Mouse (Mus musculus) cerebral cortex, adult 2 months (tissue): ENCODE results near the gene Rab4b.

Experiments used
- WGBS: fragments of 180-500 bp; shearing (Covaris S2); methylation state at CpG from one replicate; pipeline ENCODE4 v1.1.7; 2018; 5-methylcytosine and 5-hydroxymethylcytosine counted together

Rab4b gene

DNA sequence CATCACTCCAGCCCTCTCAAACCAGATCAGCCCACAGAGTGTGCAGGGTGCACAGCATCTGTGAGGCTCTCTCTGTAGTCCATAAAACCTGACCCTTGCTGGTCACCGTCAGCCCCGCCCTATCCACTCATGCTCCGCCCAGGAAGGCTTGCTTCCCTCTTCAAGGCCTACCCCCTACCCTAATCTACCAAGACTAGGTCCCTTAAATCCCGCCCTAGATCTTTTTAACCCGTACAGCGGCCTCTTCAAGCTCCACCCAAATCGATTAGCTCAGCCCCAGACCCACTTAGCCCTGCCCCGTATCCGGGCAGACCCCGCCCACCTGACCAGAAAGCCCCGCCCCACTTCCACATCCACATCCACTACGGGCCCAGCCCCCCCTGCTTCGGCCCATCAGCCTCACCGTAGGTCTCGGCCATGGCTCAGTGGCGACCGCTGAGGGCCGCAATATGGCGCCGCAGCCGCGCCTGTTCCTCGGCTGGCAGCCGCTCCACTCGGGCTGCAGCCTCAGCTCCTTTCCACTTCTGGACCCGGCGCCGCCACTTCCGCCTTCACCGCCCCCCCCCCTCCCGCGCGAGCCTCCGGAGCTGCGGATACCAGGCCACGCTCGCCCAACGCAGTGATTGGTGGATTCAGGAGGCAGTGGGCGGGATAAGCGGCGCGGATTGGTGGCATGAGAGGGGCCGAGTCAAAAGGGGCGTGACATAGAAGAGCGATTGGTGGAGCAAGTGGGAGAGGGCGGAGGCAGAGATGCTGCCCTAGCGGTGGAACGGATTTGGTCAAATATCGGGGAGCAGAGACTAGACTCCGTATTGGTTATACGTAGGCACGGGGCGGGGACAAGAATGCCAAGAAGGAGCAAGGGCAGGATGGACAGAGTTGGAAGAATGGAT is at the start of gene Rab4b:
Gene Rab4b, minus strand, starts transcription at position 573 of the 893 bp plus-strand sequence.
- WGBS = 1% methylated on average over 53 of the region's 53 CpGs

DNA sequence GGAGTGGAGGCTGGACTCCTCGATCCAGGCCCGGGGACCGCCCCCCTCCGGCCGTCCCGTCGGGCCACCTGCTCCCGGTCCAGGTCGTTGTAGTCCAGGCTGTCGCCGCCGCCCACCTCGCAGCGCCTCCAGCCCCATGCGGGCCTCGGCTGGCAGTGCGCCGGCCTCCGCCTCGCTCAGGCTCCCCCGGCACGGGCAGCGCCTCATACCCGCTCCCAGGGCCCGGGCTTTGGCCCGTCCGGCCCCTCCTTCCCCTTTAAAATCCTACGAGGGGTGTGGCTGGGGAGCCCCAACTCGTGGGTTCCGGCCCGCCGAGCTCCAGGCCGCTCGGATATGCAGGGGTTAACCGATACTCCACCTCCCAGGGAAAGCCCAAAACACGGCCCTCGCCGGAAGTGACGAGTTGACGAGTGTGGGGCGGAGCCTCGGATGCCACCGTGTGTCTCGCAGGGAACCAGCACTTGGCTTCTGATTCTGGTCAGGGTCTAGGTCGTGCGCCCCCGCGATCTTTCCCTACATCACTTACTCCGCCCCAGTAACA is 49.7 kb upstream of the Rab4b start, which contains the start of gene Itpkc:
Gene Itpkc, minus strand, starts transcription at position 381 of the 541 bp plus-strand sequence.
- under 1% methylated on average over 49 of the region's 49 CpGs for WGBS

DNA sequence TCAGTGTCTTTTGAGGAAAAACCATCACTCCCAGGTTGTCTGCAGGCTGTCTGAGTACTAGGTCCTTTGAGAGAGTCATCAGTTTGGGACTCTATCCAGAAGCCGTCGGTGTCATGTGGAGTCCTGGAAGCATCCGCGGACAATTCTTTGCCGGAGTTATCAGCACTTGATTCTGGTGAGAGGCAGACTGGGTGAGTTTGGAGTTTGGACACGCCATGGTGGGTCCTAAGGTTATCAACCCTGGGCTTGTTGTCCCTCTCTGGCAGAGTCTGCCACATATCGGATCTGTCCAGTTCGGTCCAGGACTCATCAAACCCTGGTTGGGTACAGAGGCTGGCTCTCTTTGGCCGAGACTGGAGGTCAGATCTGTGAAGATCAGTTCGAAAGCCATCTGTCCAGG is 49.0 kb upstream of the Rab4b start:
- 1% methylated on average over 10 of the region's 10 CpGs for WGBS

DNA sequence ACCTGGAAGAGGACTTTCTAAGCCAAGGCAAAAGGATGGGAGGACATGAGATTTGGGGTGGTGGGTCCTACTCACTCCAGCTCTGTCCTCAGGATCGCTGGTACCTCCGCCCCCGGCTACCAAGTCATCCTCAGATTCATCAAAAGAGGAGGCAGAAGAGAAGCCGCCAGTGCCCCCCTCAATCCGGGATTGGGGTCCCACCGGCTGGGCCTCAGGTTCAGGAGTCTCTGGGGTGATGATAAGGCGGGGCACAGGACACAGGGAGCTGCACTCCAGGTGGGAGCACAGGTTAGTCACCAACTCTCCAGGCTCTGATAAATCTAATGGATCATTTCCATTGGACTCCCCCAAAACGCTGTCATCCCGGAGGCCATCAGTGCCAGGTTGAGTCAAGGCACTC is 48.6 kb upstream of the Rab4b start:
- WGBS = 21% methylated on average over 9 of the region's 9 CpGs

DNA sequence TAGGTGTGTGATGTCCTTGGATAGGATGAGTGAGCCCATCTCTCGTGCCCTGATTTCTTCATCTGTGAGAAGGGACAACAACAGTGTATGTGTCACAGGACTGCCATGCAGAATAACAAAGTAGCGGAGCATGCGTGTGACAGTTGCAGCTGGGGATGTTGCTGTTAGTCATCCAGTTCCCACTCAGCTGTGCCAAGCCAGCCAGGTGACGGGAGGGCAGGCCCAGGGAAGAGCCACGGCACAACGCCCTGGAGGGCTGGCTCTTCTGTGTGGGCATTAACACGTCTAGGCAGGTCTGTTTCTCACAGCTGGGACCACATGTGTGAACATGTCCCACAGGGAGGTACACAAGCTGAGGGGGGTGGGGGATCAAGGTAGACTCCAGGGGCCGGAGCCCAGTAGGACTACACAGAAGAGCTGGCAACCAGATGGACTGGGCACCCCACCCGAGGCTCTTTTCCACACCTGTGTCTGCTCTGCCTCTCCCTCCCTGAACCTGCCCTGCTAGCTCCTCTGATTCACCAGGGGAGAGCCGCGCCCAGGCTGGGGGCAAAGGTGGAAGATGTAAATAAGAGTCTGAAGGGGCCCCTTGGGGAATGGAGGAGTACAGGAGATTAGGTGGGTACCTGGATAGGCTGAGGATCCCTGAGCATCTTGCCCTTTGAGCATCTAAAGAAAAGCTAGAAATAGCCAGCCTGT is 46.3 kb upstream of the Rab4b start:
- WGBS = 51% methylated on average over 11 of the region's 11 CpGs

DNA sequence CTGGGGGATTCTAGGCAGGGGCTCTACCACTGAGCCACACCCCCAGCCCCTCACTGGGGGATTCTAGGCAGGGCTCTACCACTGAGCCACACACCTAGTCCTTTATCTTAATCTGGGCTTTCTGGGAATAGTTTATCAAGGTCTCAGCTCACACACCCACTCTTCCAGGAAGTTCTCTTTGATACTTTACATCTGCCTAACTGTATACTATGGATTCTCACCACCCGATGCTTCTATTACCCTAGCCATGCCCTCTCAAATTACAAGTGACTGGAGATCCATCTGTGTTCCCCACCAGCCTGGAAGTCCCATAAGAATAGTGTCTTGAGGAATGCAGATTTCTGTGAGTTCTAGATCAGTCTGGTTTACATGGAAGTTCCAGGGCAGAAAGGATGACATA is 43.8 kb upstream of the Rab4b start:
- 76% methylated on average over 1 of the region's 1 CpGs for WGBS

DNA sequence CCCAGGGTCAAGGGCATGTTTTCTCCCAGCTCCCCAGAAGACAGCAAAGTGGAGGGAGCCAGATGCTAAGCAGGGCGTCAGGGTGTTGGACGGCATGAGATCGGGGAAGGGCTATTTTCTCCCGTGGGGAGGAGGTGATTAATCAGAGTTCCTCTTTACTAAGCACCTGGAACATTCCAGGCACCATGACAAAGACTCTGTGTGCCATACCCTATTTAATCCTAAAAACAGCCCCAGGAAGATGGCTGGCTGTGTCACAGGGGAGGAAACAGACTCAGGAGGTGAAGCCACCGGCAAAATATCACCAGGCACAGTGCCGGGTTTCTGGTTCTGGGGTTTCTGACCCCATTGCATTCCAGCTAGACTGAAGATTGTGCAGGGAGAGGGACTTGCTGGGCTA is 43.2 kb upstream of the Rab4b start:
- 72% methylated on average over 6 of the region's 6 CpGs for WGBS

DNA sequence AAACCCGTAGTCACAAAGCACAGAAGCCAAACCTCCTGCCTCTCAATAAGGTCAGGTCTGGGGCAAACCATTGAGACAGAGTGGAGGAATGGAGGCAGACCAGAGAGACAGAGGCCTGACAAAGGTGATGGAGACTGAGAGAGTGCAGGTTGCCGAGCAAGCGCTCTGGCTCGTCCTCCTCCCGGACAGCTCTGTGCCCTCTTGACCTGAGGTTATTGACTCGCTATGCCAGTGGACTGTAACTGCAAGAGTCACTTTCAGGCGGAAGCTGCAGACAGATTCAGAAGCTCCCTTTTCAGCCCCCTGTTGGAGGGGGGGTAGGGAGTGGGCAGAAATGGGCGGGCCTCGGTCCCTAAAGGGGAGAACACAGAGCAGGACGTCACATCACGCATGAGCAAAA is 41.2 kb upstream of the Rab4b start:
- WGBS = 91% methylated on average over 11 of the region's 11 CpGs

DNA sequence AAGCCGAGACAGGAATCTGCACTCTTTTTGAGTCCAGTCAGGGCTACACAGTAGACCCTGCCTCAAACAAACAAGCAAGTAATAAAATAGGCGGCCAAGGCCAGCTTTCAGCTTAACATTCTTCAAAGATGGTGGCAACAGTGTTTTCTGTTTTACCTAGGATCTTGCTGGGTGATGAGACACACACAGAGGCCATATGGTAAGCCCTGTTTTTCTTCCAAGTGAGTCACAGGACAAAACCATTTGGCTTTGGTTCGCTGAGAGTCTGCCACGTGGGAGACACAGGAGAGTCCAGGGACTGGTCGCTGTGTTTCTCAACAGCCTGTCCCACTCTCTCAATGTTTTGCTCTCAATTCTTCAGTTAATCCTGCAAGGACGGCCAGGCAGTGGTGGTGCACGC is 39.9 kb upstream of the Rab4b start:
- WGBS = 64% methylated on average over 7 of the region's 7 CpGs

DNA sequence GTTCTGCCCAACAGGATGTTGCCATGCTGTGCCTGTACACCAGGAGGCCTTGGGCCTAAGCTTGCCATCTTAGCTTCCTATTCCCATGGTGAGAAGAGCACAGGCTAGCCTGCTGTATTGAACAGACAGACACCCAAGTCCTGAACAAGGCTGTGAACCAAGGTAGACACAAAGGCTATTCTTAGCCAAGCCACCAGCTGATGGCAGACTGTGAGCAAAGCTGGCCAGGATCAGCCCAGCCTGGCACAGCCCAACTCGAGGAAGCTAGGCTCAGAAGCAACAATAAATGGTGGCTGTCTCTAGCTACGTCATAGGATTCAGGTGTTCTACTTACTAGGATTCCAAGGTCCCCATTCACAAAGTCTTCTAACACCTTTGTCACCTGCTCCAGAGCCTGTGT is 33.9 kb upstream of the Rab4b start:
- WGBS = 71% methylated on average over 2 of the region's 2 CpGs

DNA sequence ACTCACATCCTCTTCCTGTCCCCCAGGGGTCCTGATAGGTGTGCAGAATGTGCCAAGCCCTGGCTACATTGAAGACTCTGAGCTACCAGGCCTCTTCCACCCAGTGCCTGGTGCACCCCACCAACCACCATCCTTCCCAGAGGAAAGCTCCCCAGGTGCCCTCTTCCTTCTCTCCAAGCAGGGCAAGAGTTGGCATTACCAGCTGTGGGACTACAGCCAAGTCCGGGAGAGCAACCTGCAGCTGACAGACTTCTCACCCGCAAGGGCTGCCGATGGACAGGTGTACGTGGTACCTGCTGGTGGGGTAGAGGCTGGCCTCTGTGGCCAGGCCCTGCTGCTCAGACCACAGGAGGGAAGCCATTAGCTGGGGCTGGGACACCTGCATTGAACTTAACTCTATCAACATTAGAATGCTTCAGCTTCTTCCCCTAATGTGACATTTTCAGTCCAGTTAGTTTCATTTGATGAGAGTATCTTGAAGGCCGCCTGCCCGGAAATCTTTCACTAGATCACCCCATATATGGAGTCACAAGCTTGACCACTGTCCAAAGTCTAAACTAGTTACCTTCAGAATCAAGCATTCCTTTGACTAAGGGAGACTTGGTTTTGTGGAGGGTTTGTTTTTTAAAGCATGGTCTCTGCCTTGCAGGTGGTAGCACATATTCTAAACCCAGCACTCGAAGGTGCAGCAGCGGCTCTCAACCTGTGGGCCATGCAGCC is 25.2 kb upstream of the Rab4b start:
- WGBS = 93% methylated on average over 8 of the region's 8 CpGs

DNA sequence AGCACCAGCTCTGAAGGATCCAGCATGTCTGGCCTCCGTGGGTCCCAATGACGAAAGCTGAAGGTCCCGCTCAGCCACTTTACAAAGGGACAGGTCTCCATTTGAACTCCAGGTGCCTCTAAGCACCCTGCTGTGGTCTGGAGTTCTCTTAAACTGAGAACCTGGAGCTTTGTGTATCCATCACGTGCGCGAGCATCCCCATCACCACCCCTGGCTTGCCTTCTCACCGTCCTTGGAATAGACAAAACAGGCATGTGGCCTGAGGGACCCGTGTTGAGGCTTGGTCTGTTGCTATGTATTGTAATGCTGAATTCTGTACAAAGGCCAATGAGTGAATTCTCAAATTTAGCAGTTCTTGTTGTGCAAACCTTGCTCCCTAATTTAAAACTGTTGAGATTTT is 20.1 kb upstream of the Rab4b start:
- 89% methylated on average over 8 of the region's 8 CpGs for WGBS

DNA sequence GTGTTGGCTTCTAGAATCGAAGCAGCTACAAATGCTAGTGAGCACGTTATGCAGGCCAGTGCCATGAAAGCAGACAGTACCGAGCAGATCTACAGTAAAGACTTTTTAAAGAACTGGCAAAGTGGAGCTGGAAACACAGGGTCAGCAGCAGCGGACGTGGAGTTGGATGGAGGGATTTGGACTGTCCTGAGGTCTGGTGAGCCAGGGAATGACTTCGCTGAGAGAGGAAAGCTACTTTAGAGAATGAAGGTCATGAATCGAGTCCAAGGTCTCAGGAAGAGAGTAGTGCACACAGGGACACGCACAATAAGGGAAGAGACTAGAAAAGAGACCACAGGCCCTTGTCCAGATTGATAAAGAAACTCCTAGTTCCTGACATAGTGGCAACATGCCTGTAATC is 18.9 kb upstream of the Rab4b start:
- 93% methylated on average over 8 of the region's 8 CpGs for WGBS

DNA sequence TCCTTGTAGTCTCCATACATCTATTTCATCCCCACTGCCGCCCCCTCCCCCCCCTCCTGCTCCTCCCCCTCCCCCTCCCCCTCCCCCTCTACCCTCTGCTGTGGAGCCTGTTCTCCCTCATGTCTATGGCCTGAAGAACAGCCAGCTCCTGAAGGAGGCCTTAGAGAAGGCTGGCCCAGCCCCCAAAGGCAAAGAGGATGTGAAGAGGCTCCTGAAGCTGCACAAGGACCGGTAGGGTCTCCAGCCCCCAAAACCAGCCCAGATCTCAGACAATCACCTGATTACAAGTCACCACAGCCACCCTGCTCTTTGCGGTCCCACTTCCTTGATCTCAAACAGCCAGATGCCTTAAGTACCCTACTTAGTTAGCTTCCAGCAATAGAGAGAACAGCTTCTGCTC is 18.4 kb upstream of the Rab4b start:
- WGBS = 85% methylated on average over 3 of the region's 3 CpGs

DNA sequence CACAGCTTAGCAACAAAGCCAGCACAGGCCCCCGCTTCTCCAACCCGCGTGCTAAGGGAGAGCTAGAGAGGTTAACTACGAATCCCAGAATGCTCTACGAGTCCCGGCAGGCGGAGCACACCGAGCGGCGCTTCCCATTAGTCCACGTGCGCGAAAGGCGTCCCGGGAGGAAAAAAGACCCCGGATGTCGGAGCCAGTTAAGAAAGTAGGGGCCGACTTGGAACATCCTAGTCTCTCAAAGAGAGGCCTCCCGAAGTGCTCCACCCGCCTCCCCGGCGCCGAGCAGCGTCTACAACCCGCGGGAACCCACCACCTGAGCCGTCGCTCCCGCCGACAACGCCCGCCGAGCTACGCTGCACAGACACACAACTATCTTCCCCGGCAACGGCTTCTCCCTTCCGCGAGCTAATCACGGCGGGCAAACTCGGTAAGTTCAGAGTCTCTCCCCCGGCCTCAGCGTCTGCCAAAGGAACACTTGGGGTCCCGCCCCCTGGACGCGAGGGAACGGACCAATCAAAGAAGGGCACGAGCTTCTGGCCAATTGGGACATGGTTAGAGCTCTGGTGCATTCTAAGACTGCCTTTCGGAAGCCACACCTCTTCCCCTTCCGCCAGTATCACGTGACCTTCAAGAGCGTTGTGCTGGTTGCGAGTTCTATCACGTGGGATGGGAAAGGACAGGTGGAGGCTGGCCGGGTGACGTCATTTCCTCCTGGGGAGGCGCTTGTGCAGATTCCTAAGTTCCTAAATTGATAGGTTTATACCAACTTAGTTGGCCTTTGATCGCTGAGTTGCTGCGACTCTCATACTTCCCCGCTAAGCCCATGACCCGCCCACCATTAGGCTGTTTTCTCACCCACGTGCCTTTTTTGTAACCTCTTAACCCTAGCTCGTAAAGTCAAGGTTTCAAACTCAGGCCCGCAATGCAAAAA is 17.2 kb upstream of the Rab4b start, which contains the start of the genes BC024978 and Snrpa:
Gene BC024978, plus strand, starts transcription at position 101 of the 931 bp plus-strand sequence.
Gene Snrpa, minus strand, starts transcription at position 591 of the 931 bp plus-strand sequence.
- 1% methylated on average over 64 of the region's 64 CpGs for WGBS

DNA sequence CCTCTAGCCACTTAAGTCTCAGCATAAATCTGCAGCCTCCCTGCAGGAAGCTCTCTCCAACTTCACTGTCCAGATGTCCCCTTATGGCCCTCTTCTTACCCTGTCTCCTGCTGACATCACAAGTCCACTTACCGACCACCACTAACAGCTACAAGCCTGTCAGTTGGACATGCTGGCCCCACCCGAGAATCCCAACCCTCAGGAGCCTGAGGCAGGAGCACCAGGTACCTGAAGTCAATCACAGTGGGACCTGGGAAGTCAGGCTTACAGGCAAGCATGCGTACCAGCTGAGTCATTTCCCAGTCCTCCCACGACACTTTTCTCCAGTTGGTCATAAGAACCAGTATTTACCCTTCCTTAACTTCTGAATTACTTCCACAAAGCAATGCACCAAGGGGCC is 15.0 kb upstream of the Rab4b start:
- 66% methylated on average over 4 of the region's 4 CpGs for WGBS

DNA sequence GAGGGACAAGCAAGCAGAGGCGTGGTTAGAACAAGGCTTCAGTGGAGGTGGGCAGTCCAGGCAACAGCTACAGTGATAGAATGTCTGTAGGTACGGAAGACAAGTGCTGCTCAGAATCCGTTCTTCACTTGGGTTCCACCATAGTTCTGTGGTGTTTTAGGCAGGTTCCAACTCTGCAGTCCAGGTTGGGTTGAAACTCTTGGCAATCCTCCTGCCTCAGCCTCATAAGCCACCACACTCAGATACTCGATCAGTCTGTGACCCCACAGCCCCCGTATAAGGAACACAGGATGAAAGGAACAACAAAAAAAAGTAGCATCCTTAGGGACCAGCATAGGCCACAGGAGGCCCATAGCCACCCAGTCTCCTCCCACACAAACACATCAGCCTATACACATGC is 13.7 kb upstream of the Rab4b start:
- 96% methylated on average over 5 of the region's 5 CpGs for WGBS

DNA sequence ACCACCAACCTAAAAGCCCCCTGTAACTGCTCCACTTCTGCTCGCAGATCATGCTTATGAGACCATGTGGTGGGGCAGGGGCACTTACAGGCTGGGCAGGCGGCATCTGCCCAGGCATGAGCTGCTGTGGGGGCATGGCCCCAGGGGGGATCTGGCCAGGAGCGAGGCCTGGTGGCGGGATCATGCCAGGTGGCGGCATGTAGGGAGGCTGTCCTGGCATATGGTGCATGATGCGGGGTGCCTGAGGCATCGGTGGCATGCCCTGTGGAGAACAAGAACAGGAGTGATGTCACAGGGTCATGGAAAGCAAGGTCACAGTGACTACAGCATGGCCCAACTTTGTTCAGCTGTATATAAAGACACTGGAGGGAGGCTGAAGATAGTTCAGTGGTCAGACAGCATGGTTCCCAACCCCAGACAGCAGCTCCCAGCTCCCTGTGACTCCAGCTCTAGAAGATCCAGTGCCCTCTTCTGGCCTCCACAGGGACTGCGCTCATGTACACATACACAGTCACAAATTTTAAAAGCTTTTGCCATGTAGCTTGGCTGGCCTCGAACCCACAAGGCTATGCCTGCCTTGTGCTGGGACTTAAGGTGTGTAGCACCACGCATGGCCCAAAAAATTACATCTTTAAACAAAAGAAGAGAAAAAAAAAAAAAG is 10.7 kb upstream of the Rab4b start:
- WGBS = 93% methylated on average over 10 of the region's 10 CpGs

DNA sequence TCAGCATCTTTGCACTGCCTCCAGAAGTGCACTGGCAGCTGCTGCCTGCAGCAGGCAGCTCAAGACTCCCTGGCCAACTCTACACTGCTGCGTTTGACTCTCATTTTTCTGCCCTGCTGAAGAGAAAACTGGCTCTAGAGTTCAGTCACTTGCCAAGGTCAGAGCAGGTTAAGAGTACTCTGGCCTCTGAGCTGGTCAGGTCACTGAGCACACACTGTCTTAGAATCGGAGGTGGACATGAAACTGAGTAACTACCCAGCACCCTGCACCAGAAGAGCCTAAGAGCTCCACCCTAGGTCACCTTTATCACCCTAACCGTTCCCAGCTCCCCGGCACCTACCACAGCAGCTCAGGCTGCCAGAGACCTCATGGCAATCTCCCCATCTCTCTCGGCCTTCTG is 7.3 kb upstream of the Rab4b start:
- 82% methylated on average over 5 of the region's 5 CpGs for WGBS

DNA sequence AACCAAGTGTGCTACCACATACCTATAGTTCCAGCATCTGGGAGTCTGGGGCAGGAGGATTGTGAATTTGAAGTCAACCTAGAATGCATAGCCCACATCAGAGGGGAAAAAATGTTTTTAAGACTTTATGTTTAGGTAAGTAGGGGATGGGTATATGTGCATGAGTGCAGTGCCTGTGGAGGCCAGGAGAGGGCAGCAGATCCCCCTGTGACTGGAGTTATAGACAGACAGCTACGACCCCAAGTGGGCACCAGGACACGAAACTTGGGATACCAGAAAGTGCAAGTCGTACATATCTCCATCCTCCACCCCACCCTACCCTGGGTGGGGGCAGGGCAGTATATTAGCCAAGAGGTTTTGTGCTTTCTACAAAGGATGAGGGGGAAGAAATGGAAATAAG is 6.3 kb upstream of the Rab4b start:
- 58% methylated on average over 3 of the region's 3 CpGs for WGBS
